Mouse (Mus musculus) stomach, postnatal 0 days (tissue): Measurements from ENCODE around the gene Slit1.

ENCODE experiments used
- CTCF ChIP-seq: IDR thresholded peaks from 2 replicates; pipeline ENCODE4 v1.5.1; 2016; ENCODE audit warnings: antibody characterized with exemption, low read depth, mild to moderate bottlenecking, moderate library complexity
- EP300 ChIP-seq: optimal IDR thresholded peaks from 2 replicates; pipeline ENCODE3; 2016; ENCODE audit warnings: antibody characterized with exemption

DNA sequence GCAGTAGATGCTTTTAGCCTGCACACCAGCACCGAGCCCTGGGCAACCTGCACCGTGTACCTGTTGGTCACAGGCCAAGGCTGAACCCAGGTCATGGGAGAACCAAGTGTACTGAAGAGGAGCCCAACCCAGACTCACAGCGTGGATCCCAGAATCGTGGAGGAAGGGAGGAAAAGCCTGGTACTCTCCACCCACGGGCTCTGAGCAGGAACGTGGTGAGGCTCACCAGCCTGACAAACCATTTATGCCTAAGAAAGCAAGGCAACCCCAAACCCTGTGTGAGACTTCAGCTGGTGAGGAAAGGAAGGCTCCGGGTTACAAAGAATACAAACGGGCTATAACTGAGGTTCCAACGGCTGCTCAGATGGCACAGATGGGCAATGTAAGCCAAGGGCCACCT lies 31.8 kb downstream of the Slit1 start:
- no peak for TF ChIP-seq CTCF
- TF ChIP-seq EP300: no peak
